ENCODE assay signal across 27 mouse cellular contexts in genomic region chr10:107519216-107519615, GRCm38 (mm10). TPM values are rescaled to one million over a fixed set of nuclear protein-coding genes. Genes with fewer than 3 reads are reported as not detected.
"Had no signal": no experiment of that assay in that cellular context is flagged by ENCODE, and none has a peak within 500 bp of the region (broad histone marks: within the 10 kb centered on the region; RNA-seq: fewer than 3 reads in every experiment).

No protein-coding gene starts in this region.

- H3K4me1 ChIP-seq: kidney, embryonic 15.5 days; liver, embryonic 13.5 days; midbrain, embryonic 12.5 days; neural tube, embryonic 13.5 days; stomach, embryonic 15.5 days had no signal

- H3K4me2 ChIP-seq: kidney, embryonic 15.5 days; liver, embryonic 13.5 days; midbrain, embryonic 12.5 days; neural tube, embryonic 13.5 days; stomach, embryonic 15.5 days had no signal

- DNase-seq: kidney, postnatal 10 days; kidney, postnatal 36 days; liver, embryonic 13.5 days; lung, adult 2 months; lung, postnatal 14 days; lung, postnatal 4 days; retina, postnatal 1 day; right cerebral cortex, postnatal 25 days; spleen, adult 18-20 months; thymus, adult 18-20 months; thymus, postnatal 36 days had no signal

- H3K9me3 ChIP-seq: kidney, embryonic 15.5 days; liver, embryonic 13.5 days; midbrain, embryonic 12.5 days; neural tube, embryonic 13.5 days; stomach, embryonic 15.5 days had no signal

- H3K27me3 ChIP-seq: kidney, embryonic 15.5 days; liver, embryonic 13.5 days; midbrain, embryonic 12.5 days; neural tube, embryonic 13.5 days; stomach, embryonic 15.5 days had no signal

- H3K27ac ChIP-seq: kidney, embryonic 15.5 days; liver, embryonic 13.5 days; midbrain, embryonic 12.5 days; neural tube, embryonic 13.5 days; stomach, embryonic 15.5 days had no signal

- H3K36me3 ChIP-seq: kidney, embryonic 15.5 days; liver, embryonic 13.5 days; midbrain, embryonic 12.5 days; neural tube, embryonic 13.5 days; stomach, embryonic 15.5 days had no signal

- H3K9ac ChIP-seq: kidney, embryonic 15.5 days; liver, embryonic 13.5 days; midbrain, embryonic 12.5 days; neural tube, embryonic 13.5 days; stomach, embryonic 15.5 days had no signal

- H3K4me3 ChIP-seq: kidney, embryonic 15.5 days; liver, embryonic 13.5 days; midbrain, embryonic 12.5 days; myocyte; neural tube, embryonic 13.5 days; stomach, embryonic 15.5 days had no signal

- ATAC-seq: midbrain, embryonic 16.5 days had no signal

RNA-seq across cellular contexts. Expression of gene Myf6, which starts 24.7 kb away (rescaled TPM):
- total RNA-seq: layer of hippocampus, postnatal 14 days; left cerebral cortex, adult 18-20 months; left cerebral cortex, postnatal 25 days; megakaryocyte progenitor cell, adult 5-6 weeks; megakaryocyte-erythroid progenitor cell, adult 5-6 weeks; monocyte, adult 5-6 weeks; neutrophil, adult 5-6 weeks had no signal
- polyA plus RNA-seq: liver, adult 2 months; midbrain, embryonic 12.5 days; midbrain, embryonic 16.5 days; stomach, embryonic 15.5 days; urinary bladder, adult 2 months had no signal

RNA-seq across cellular contexts. Expression of gene Myf5, which starts 33.3 kb away (rescaled TPM):
- total RNA-seq: layer of hippocampus, postnatal 14 days; left cerebral cortex, adult 18-20 months; left cerebral cortex, postnatal 25 days; liver, adult 2 months; megakaryocyte progenitor cell, adult 5-6 weeks; megakaryocyte-erythroid progenitor cell, adult 5-6 weeks; monocyte, adult 5-6 weeks; neutrophil, adult 5-6 weeks had no signal
- polyA plus RNA-seq: liver, adult 2 months; midbrain, embryonic 12.5 days; testis, adult 2 months had no signal
